Mouse (Mus musculus): ENCODE results near the gene Zfp119b. TPM values are rescaled to one million over a fixed set of nuclear protein-coding genes. Genes with fewer than 3 reads are reported as not detected.
"Not testable (repeated sequence)": the region's sequence is repeated elsewhere in the genome, so short reads cannot be mapped to it uniquely, and the experiment has no call there.

Zfp119b gene
- total and polyA plus RNA-seq, 3 experiments, result 0.39 to 10.0 (median 4.2) TPM

GRCm38 (mm10) chr17:55945696-55946095 is 3.6 kb downstream of the Zfp119b start:
- no peaks in the 10 kb centered on the region for H3K9me3 ChIP-seq (replicated peaks)
- ATAC-seq (ENCODE audit: extremely low read depth, insufficient number of reproducible peaks, low FRiP score, poor library complexity, severe bottlenecking) (no peak), DNase-seq (ENCODE audit: low spot score) (no peak)
- TF ChIP-seq GATA2 (IDR thresholded peaks at IDR 0.05; ENCODE audit: borderline replicate concordance, low read depth, low read length), result no peak
- TF ChIP-seq POLR2AphosphoS5 (IDR thresholded peaks at IDR 0.05; ENCODE audit: insufficient replicate concordance, low read depth, low read length), result no peak
- TF ChIP-seq CTCF (IDR thresholded peaks at IDR 0.05; ENCODE audit: low read depth, low read length), result no peak
- no peak for TF ChIP-seq GATA1 (IDR thresholded peaks at IDR 0.05; ENCODE audit: borderline replicate concordance, low read length)
- no peak for TF ChIP-seq TAL1 (conservative IDR thresholded peaks at IDR 0.05; ENCODE audit: low read depth, low read length)
- peaks cover 11% of the 10 kb centered on the region for H3K4me1 ChIP-seq (ENCODE audit: insufficient read depth, low read depth, low read length)
- H3K27me3 ChIP-seq (ENCODE audit: insufficient read depth, low read length), result peaks cover 10% of the 10 kb centered on the region
- peak overlapping the region; percentile 74 for H3K4me3 ChIP-seq (ENCODE audit: low read depth, low read length)
- H3K36me3 ChIP-seq (replicated peaks), result no peaks in the 10 kb centered on the region

GRCm38 (mm10) chr17:55944866-55945682 is 4.2 kb downstream of the Zfp119b start:
- Histone ChIP-seq H3K4me1 (ENCODE audit: insufficient read depth, low read depth, low read length) (peaks cover 11% of the 10 kb centered on the region), H3K4me3 (ENCODE audit: low read depth, low read length) (peak overlapping the region; percentile 74)
- H3K36me3 ChIP-seq (replicated peaks); H3K9me3 ChIP-seq (replicated peaks); H3K27me3 ChIP-seq (ENCODE audit: insufficient read depth, low read length); DNase-seq (ENCODE audit: low spot score): not testable (repeated sequence)
- ATAC-seq (ENCODE audit: extremely low read depth, insufficient number of reproducible peaks, low FRiP score, poor library complexity, severe bottlenecking), result peak; percentile 97

- H3K27me3 ChIP-seq (ENCODE audit: insufficient read depth, low read length); DNase-seq (ENCODE audit: low spot score); H3K36me3 ChIP-seq (replicated peaks); H3K9me3 ChIP-seq (replicated peaks): not testable (repeated sequence)
- peak; percentile 9; the same call in 1 of the 2 replicates for ATAC-seq (ENCODE audit: extremely low read depth, insufficient number of reproducible peaks, low FRiP score, poor library complexity, severe bottlenecking)
- H3K4me3 ChIP-seq (ENCODE audit: low read depth, low read length), result peak overlapping the region; percentile 74
- peaks cover 11% of the 10 kb centered on the region for H3K4me1 ChIP-seq (ENCODE audit: insufficient read depth, low read depth, low read length)
Measured at GRCm38 (mm10) chr17:55944387-55944865, 4.9 kb downstream of the Zfp119b start.

- H3K27me3 ChIP-seq (ENCODE audit: insufficient read depth, low read length), result no peaks in the 10 kb centered on the region
- H3K9me3 ChIP-seq (replicated peaks), result peaks cover 47% of the 10 kb centered on the region
- DNase-seq (ENCODE audit: low spot score) (peak; percentile 10), ATAC-seq (ENCODE audit: extremely low read depth, insufficient number of reproducible peaks, low FRiP score, poor library complexity, severe bottlenecking) (peak; percentile 56)
- TF ChIP-seq POLR2AphosphoS5 (IDR thresholded peaks at IDR 0.05; ENCODE audit: insufficient replicate concordance, low read depth, low read length) (no peak), GATA1 (IDR thresholded peaks at IDR 0.05; ENCODE audit: borderline replicate concordance, low read length) (no peak), CTCF (IDR thresholded peaks at IDR 0.05; ENCODE audit: low read depth, low read length) (no peak), TAL1 (conservative IDR thresholded peaks at IDR 0.05; ENCODE audit: low read depth, low read length) (no peak), GATA2 (IDR thresholded peaks at IDR 0.05; ENCODE audit: borderline replicate concordance, low read depth, low read length) (no peak)
- peaks cover 39% of the 10 kb centered on the region for H3K4me1 ChIP-seq (ENCODE audit: insufficient read depth, low read depth, low read length)
- peak overlapping the region; percentile 80 for H3K4me3 ChIP-seq (ENCODE audit: low read depth, low read length)
- H3K36me3 ChIP-seq (replicated peaks), result peaks cover 28% of the 10 kb centered on the region
Measured at GRCm38 (mm10) chr17:55933191-55933590, 16.1 kb downstream of the Zfp119b start.

- Histone ChIP-seq H3K27me3 (ENCODE audit: insufficient read depth, low read length) (no peaks in the 10 kb centered on the region), H3K9me3 (replicated peaks) (peaks cover 44% of the 10 kb centered on the region), H3K36me3 (replicated peaks) (peaks cover 25% of the 10 kb centered on the region), H3K4me3 (ENCODE audit: low read depth, low read length) (peak overlapping the region; percentile 80), H3K4me1 (ENCODE audit: insufficient read depth, low read depth, low read length) (peaks cover 39% of the 10 kb centered on the region)
- TF ChIP-seq POLR2AphosphoS5 (IDR thresholded peaks at IDR 0.05; ENCODE audit: insufficient replicate concordance, low read depth, low read length), result no peak
- TF ChIP-seq TAL1 (conservative IDR thresholded peaks at IDR 0.05; ENCODE audit: low read depth, low read length), result peak; percentile 51; the same call in 1 of the 2 replicates
- ATAC-seq (ENCODE audit: extremely low read depth, insufficient number of reproducible peaks, low FRiP score, poor library complexity, severe bottlenecking), result peak; percentile 5; the same call in 1 of the 2 replicates
- DNase-seq (ENCODE audit: low spot score), result no peak
Measured at GRCm38 (mm10) chr17:55932635-55933034, 16.7 kb downstream of the Zfp119b start.

GRCm38 (mm10) chr17:55931553-55932502 is 17.5 kb downstream of the Zfp119b start:
- Histone ChIP-seq H3K4me3 (ENCODE audit: low read depth, low read length) (peak overlapping the region; percentile 80), H3K27me3 (ENCODE audit: insufficient read depth, low read length) (no peaks in the 10 kb centered on the region), H3K4me1 (ENCODE audit: insufficient read depth, low read depth, low read length) (peaks cover 39% of the 10 kb centered on the region), H3K9me3 (replicated peaks) (peaks cover 43% of the 10 kb centered on the region), H3K36me3 (replicated peaks) (peaks cover 25% of the 10 kb centered on the region)
- TF ChIP-seq TAL1 (conservative IDR thresholded peaks at IDR 0.05; ENCODE audit: low read depth, low read length) (no peak), CTCF (IDR thresholded peaks at IDR 0.05; ENCODE audit: low read depth, low read length) (0 out of 2 replicates have a peak, but pooled peaks have one; percentile 14)
- DNase-seq (ENCODE audit: low spot score) (peak; percentile 52), ATAC-seq (ENCODE audit: extremely low read depth, insufficient number of reproducible peaks, low FRiP score, poor library complexity, severe bottlenecking) (peak; percentile 67)
